Mouse (Mus musculus) neural tube, embryonic 14.5 days (tissue): ENCODE results near the gene Col18a1. TPM values are rescaled to one million over a fixed set of nuclear protein-coding genes. Genes with fewer than 3 reads are reported as not detected.
"Not testable (repeated sequence)": the region's sequence is repeated elsewhere in the genome, so short reads cannot be mapped to it uniquely, and the experiment has no call there.

Source experiments
- ATAC-seq: fragments of 200-750 bp; cut with Nextera tagmentation; 2 replicates; pipeline ENCODE4 v1.8.0; 2017; ENCODE audit warnings: low read depth, mild to moderate bottlenecking, moderate TSS enrichment, moderate library complexity
- H3K27ac ChIP-seq: fragments of 300-500 bp; sonication (generic); 2 replicates; pipeline ENCODE4 v1.5.1; 2014; ENCODE audit warnings: low read depth, mild to moderate bottlenecking, control low read depth, low read length, moderate library complexity, mixed read lengths
- H3K27me3 ChIP-seq: fragments of 300-500 bp; sonication (generic); 2 replicates; pipeline ENCODE4 v1.6.1; 2014; ENCODE audit warnings: low read length; ENCODE audit not compliant: control insufficient read depth, insufficient read depth
- H3K36me3 ChIP-seq: fragments of 300-500 bp; sonication (generic); 2 replicates; pipeline ENCODE4 v1.6.1; 2014; ENCODE audit warnings: low read length, mixed read lengths; ENCODE audit not compliant: control insufficient read depth, insufficient read depth
- H3K4me1 ChIP-seq: fragments of 300-500 bp; sonication (generic); 2 replicates; pipeline ENCODE4 v1.6.1; 2014; ENCODE audit warnings: low read length; ENCODE audit not compliant: control insufficient read depth, insufficient read depth
- H3K4me2 ChIP-seq: fragments of 300-500 bp; sonication (generic); 2 replicates; pipeline ENCODE4 v1.6.1; 2014; ENCODE audit warnings: mild to moderate bottlenecking, low read depth, low read length, control low read depth
- H3K4me3 ChIP-seq: fragments of 300-500 bp; sonication (generic); 2 replicates; pipeline ENCODE4 v1.5.1; 2014; ENCODE audit warnings: low read depth, low read length, control low read depth, mixed read lengths
- H3K9ac ChIP-seq: fragments of 300-500 bp; sonication (generic); replicated peaks from 2 replicates; pipeline ENCODE4 v1.6.1; 2014; ENCODE audit warnings: low read depth, mild to moderate bottlenecking, control low read depth, low read length, mixed read lengths
- H3K9me3 ChIP-seq: fragments of 300-500 bp; sonication (generic); 2 replicates; pipeline ENCODE4 v1.6.1; 2016; ENCODE audit warnings: low read length; ENCODE audit not compliant: control insufficient read depth
- whole genome bisulfite sequencing: fragments of 180-500 bp; shearing (Covaris S2); extraction: QIAGEN DNeasy Blood & Tissue Kit; methylation state at CpG from one replicate; pipeline ENCODE4 v1.1.7; 2014; 5-methylcytosine and 5-hydroxymethylcytosine counted together
- polyA plus RNA-seq: library from polyadenylated mRNA; unstranded; fragments of >200 nt; fragmentation: Nextera tagmentation; extraction: Ambion mirVana; gene quantifications from 2 replicates; pipeline ENCODE4 v1.2.1, GENCODE M21; 2014

Gene Col18a1
- polyA plus RNA-seq, 1 experiment from 2014 or later, result 5.3 TPM

- 97% methylated on average over 5 of the region's 5 CpGs for WGBS
- no peaks in the 10 kb centered on the region for H3K36me3 ChIP-seq
Observed at GRCm38 (mm10) chr10:77135274-77135829, 31.0 kb downstream of the Col18a1 start.

DNA sequence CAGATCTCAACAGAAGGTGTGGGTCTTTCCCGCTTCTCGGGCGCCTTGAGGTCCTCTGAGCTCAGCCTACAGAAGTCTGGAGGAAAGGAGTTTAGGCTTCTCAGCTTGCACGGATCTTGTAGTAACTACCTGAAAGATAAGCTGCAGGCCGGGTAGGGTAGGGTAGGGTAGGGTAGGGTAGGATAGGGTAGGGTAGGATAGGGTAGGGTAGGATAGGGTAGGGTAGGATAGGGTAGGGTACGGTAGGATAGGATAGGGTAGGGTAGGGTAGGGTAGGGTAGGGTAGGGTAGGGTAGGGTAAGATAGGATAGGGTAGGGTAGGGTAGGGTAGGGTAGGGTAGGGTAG, 31.6 kb downstream of the Col18a1 start:
- not testable (repeated sequence) for H3K36me3 ChIP-seq, H3K4me2 ChIP-seq, H3K9me3 ChIP-seq, H3K4me3 ChIP-seq, H3K27ac ChIP-seq, H3K4me1 ChIP-seq, ATAC-seq, H3K27me3 ChIP-seq, H3K9ac ChIP-seq
- WGBS, result 84% methylated on average over 6 of the region's 6 CpGs

More at GRCm38 (mm10) chr10:77135274-77135829, 31.0 kb downstream of the Col18a1 start:
- H3K9ac ChIP-seq, result no peak overlapping the region
- ATAC-seq, result no peak
- H3K4me3 ChIP-seq, result no peak overlapping the region
- no peak overlapping the region for H3K4me2 ChIP-seq
- no peaks in the 10 kb centered on the region for H3K27me3 ChIP-seq
- no peaks in the 10 kb centered on the region for H3K9me3 ChIP-seq
- no peak overlapping the region for H3K27ac ChIP-seq
- 0 out of 2 replicates have a peak, but pooled peaks cover 3% of the 10 kb centered on the region for H3K4me1 ChIP-seq

DNA sequence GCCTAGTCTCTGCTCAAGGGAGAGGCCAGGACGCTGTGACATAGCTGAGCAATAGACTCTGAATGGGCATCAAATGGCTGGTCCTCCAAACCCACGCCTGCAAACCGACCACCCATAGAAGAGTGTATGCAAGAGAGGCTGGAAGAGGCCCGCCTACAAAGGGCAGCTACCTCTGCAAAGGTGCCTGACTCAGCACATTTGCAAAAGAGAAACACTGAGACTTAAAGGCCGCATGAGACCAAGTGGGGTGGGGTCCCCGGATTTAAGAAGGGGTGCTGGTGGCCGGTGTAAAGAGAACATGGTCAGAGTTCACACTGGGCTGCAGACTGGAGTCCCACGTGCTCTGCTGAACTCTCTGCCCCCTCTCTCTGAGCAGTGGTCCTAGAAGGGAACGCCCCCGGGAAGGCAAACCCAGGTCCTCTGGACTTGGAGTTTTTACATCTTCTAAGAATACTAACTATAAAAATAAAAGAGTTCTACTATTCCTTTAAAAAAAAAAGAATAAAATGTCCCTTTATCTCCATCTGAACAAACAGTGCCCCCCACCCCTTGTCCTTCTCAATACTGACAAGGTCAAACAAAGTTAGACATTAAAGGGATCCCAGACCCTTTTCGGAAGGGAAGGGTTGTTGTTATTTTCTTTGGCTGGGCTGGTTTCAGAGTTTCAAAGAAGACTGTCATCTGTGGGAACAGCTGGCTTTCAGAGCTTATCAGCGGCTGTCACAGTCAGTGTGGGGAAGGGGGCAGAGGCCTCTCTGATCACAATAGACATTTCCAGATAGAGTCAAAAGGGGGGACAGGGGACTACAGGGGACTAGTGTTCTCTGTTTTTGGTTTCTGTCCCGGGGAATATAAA, 32.2 kb downstream of the Col18a1 start:
- Histone ChIP-seq H3K4me1 (0 out of 2 replicates have a peak, but pooled peaks cover 3% of the 10 kb centered on the region), H3K27ac (no peak overlapping the region), H3K9ac (no peak overlapping the region), H3K36me3 (no peaks in the 10 kb centered on the region), H3K27me3 (no peaks in the 10 kb centered on the region), H3K4me3 (no peak overlapping the region), H3K4me2 (no peak overlapping the region), H3K9me3 (no peaks in the 10 kb centered on the region)
- ATAC-seq, result no peak
- 62% methylated on average over 13 of the region's 13 CpGs for WGBS

DNA sequence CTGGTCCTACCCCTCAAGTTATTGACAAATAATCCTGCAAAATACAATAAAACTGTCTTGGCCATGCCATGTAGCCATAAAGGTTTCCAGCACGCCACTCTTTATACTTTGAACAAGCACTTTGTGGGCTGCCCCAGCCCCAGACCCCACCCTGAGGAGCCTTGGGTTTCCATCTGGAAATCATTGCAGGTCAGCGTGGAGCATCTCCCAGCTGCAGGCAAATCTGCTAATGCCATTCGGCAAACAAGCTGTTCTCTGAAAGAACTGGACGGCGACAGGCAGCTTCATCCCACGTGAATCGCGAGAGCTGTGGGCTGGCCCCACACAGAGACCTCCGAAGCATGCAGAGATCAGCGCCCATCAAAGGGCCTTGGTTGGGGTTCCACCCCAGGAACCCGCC, 34.2 kb downstream of the Col18a1 start:
- H3K27ac ChIP-seq, result no peak overlapping the region; the same call in 1 of the 2 replicates
- H3K9me3 ChIP-seq, result no peaks in the 10 kb centered on the region
- no peak overlapping the region for H3K4me3 ChIP-seq

GRCm38 (mm10) chr10:77131536-77131935, 34.8 kb downstream of the Col18a1 start:
- no peak overlapping the region for H3K4me3 ChIP-seq
- H3K27ac ChIP-seq, result no peak overlapping the region
- H3K27me3 ChIP-seq, result no peaks in the 10 kb centered on the region
- ATAC-seq, result no peak
- no peak overlapping the region for H3K9ac ChIP-seq
- H3K4me2 ChIP-seq, result no peak overlapping the region
- no peaks in the 10 kb centered on the region for H3K36me3 ChIP-seq
- H3K9me3 ChIP-seq, result no peaks in the 10 kb centered on the region
- H3K4me1 ChIP-seq, result 0 out of 2 replicates have a peak, but pooled peaks cover 3% of the 10 kb centered on the region
- WGBS, result 47% methylated on average over 6 of the region's 6 CpGs

More for the DNA sequence above, 34.2 kb downstream of the Col18a1 start:
- no peaks in the 10 kb centered on the region for H3K27me3 ChIP-seq
- H3K9ac ChIP-seq, result no peak overlapping the region
- no peak for ATAC-seq
- H3K4me2 ChIP-seq, result no peak overlapping the region
- no peaks in the 10 kb centered on the region for H3K36me3 ChIP-seq
- 0 out of 2 replicates have a peak, but pooled peaks cover 3% of the 10 kb centered on the region for H3K4me1 ChIP-seq
- 47% methylated on average over 11 of the region's 11 CpGs for WGBS

DNA sequence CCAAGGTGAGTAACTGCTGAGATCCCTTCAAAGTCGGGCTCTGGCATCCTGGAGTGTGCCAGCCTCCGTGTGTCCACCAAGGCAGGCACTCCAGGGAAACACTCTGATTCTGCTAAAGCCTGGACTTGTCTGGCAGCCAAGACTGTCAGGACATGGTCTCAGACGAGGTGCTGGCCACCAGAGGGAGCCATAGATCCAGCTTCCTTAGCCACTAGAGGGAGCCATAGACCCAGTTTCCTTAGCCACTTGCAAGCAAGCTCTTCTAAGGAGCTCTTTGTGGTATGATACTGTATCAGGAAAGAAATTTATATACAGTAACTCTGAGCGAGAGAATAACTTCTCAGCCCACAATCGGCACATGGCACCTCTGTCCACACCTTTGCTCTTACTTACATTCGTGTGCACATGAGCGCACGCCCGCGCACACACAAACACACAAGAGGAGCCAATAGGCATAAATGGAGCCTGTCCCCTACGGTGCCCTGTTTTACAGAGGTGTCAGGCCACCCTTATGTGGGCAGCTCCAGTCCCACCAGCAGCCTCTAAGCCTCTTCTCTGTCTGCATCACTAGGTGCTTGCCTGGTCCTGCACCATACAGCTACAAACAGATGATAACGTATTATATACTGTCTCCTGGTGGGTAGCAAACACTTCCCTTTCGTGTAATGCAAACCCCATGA, 35.6 kb downstream of the Col18a1 start:
- no peaks in the 10 kb centered on the region for H3K27me3 ChIP-seq
- no peak overlapping the region for H3K4me3 ChIP-seq
- H3K9ac ChIP-seq, result no peak overlapping the region
- 42% methylated on average over 13 of the region's 13 CpGs for WGBS
- 0 out of 2 replicates have a peak, but pooled peaks cover 3% of the 10 kb centered on the region for H3K4me1 ChIP-seq
- H3K36me3 ChIP-seq, result no peaks in the 10 kb centered on the region
- ATAC-seq, result peak; percentile 75
- H3K27ac ChIP-seq, result no peak overlapping the region
- H3K9me3 ChIP-seq, result no peaks in the 10 kb centered on the region
- no peak overlapping the region for H3K4me2 ChIP-seq

GRCm38 (mm10) chr10:77129637-77130410, 36.5 kb downstream of the Col18a1 start:
- Histone ChIP-seq H3K4me2 (no peak overlapping the region), H3K27ac (no peak overlapping the region), H3K27me3 (no peaks in the 10 kb centered on the region), H3K4me1 (0 out of 2 replicates have a peak, but pooled peaks cover 3% of the 10 kb centered on the region), H3K36me3 (no peaks in the 10 kb centered on the region), H3K4me3 (no peak overlapping the region), H3K9me3 (no peaks in the 10 kb centered on the region), H3K9ac (no peak overlapping the region)
- peak; percentile 4; the same call in 1 of the 2 replicates for ATAC-seq
- 78% methylated on average over 6 of the region's 6 CpGs for WGBS

DNA sequence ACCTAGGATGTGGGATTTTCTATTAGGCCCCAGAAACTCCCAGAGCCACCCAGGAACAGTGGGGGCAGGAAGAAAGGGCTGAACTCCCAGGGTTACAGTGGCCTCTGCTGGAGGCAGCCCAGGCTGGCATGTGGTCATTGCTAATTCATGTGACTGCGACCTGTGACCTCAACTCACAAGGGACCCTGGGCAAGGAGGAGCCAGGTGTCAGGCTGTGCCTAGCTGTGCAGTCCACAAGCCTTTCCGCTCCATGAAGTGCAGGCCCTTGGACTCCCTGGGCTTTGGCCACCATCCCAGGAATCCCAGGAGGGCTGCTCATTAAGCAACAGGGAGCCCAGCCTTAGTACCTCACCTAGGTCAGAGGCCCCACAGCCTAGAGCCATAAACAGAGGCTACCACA, 38.4 kb downstream of the Col18a1 start:
- WGBS, result 56% methylated on average over 2 of the region's 2 CpGs
- Histone ChIP-seq H3K27ac (no peak overlapping the region), H3K4me2 (no peak overlapping the region), H3K4me3 (no peak overlapping the region), H3K9me3 (no peaks in the 10 kb centered on the region), H3K27me3 (no peaks in the 10 kb centered on the region), H3K36me3 (no peaks in the 10 kb centered on the region), H3K4me1 (0 out of 2 replicates have a peak, but pooled peaks cover 3% of the 10 kb centered on the region), H3K9ac (no peak overlapping the region)
- no peak for ATAC-seq
